Mouse (Mus musculus): Measurements from ENCODE around the gene Scfd2.

Scfd2 gene

GRCm38 (mm10) chr5:74240926-74241680 is 290.5 kb downstream of the Scfd2 start:
- no peak for DNase-seq (ENCODE audit: low spot score in 2 of 2)

- no peak for DNase-seq (ENCODE audit: low spot score in 2 of 2)
These were observed 291.3 kb downstream of the Scfd2 start for GRCm38 (mm10) chr5:74240298-74240697.

- DNase-seq (ENCODE audit: low spot score in 2 of 2), result no peak
These were observed 292.2 kb downstream of the Scfd2 start for GRCm38 (mm10) chr5:74239369-74239768.

GRCm38 (mm10) chr5:74233808-74234207 is 297.8 kb downstream of the Scfd2 start:
- no peak for DNase-seq (ENCODE audit: low spot score in 2 of 2)

GRCm38 (mm10) chr5:74230525-74230924 is 301.0 kb downstream of the Scfd2 start:
- DNase-seq (ENCODE audit: low spot score in 2 of 2), result no peak

GRCm38 (mm10) chr5:74229775-74230413 is 301.7 kb downstream of the Scfd2 start:
- DNase-seq (ENCODE audit: low spot score in 2 of 2), result no peak

- DNase-seq (ENCODE audit: low spot score in 2 of 2), result no peak
These were observed 302.6 kb downstream of the Scfd2 start for GRCm38 (mm10) chr5:74228938-74229337.

- DNase-seq (ENCODE audit: low spot score in 2 of 2), result no peak
These were observed 304.2 kb downstream of the Scfd2 start for GRCm38 (mm10) chr5:74227352-74227751.

GRCm38 (mm10) chr5:74226183-74226582 is 305.4 kb downstream of the Scfd2 start:
- DNase-seq (ENCODE audit: low spot score in 2 of 2), result no peak

GRCm38 (mm10) chr5:74224480-74224879 is 307.1 kb downstream of the Scfd2 start:
- DNase-seq (ENCODE audit: low spot score in 2 of 2), result no peak

- no peak for DNase-seq (ENCODE audit: low spot score in 2 of 2)
These were observed 308.9 kb downstream of the Scfd2 start for GRCm38 (mm10) chr5:74222626-74223025.

- DNase-seq (ENCODE audit: low spot score in 2 of 2), result no peak
These were observed 313.0 kb downstream of the Scfd2 start for GRCm38 (mm10) chr5:74218524-74218923.

- no peak for DNase-seq (ENCODE audit: low spot score in 2 of 2)
These were observed 316.4 kb downstream of the Scfd2 start for GRCm38 (mm10) chr5:74215125-74215524.

- DNase-seq (ENCODE audit: low spot score in 2 of 2), result no peak
These were observed 317.0 kb downstream of the Scfd2 start for GRCm38 (mm10) chr5:74214501-74215110.

GRCm38 (mm10) chr5:74211346-74211745 is 320.2 kb downstream of the Scfd2 start:
- DNase-seq (ENCODE audit: low spot score in 2 of 2), result no peak

GRCm38 (mm10) chr5:74209640-74210039 is 321.9 kb downstream of the Scfd2 start:
- no peak for DNase-seq (ENCODE audit: low spot score in 2 of 2)

GRCm38 (mm10) chr5:74208438-74208837 is 323.1 kb downstream of the Scfd2 start:
- no peak for DNase-seq (ENCODE audit: low spot score in 2 of 2)

GRCm38 (mm10) chr5:74207209-74207608 is 324.4 kb downstream of the Scfd2 start:
- DNase-seq (ENCODE audit: low spot score in 2 of 2), result no peak

GRCm38 (mm10) chr5:74206649-74207048 is 324.9 kb downstream of the Scfd2 start:
- DNase-seq (ENCODE audit: low spot score in 2 of 2), result no peak

- no peak for DNase-seq (ENCODE audit: low spot score in 2 of 2)
These were observed 325.5 kb downstream of the Scfd2 start for GRCm38 (mm10) chr5:74206038-74206437.

GRCm38 (mm10) chr5:74205509-74205908 is 326.1 kb downstream of the Scfd2 start:
- no peak for DNase-seq (ENCODE audit: low spot score in 2 of 2)

GRCm38 (mm10) chr5:74204465-74204864 is 327.1 kb downstream of the Scfd2 start:
- DNase-seq (ENCODE audit: low spot score in 2 of 2), result no peak

- DNase-seq (ENCODE audit: low spot score in 2 of 2), result no peak
These were observed 329.0 kb downstream of the Scfd2 start for GRCm38 (mm10) chr5:74202515-74202914.
